Mouse (Mus musculus): Measurements from ENCODE around the gene Zbtb40. TPM values are rescaled to one million over a fixed set of nuclear protein-coding genes. Genes with fewer than 3 reads are reported as not detected.

The Zbtb40 gene
- polyA plus RNA-seq, 1 experiment from 2014 or later: 5.0 TPM

- no peaks in the 10 kb centered on the region for H3K4me1 ChIP-seq
- H3K4me3 ChIP-seq: no peak overlapping the region
- no peak overlapping the region for H3K27ac ChIP-seq
- H3K9ac ChIP-seq: no peak overlapping the region
- peaks cover 73% of the 10 kb centered on the region for H3K36me3 ChIP-seq
- 73% methylated on average over 7 of the region's 7 CpGs for WGBS
- no peak for ATAC-seq (ENCODE audit: low FRiP score, low read depth)
- no peaks in the 10 kb centered on the region for H3K9me3 ChIP-seq
- no peak overlapping the region for H3K4me2 ChIP-seq (replicated peaks)
- no peaks in the 10 kb centered on the region for H3K27me3 ChIP-seq
Measured at GRCm38 (mm10) chr4:136998371-136998770, 50.2 kb downstream of the Zbtb40 start.

DNA sequence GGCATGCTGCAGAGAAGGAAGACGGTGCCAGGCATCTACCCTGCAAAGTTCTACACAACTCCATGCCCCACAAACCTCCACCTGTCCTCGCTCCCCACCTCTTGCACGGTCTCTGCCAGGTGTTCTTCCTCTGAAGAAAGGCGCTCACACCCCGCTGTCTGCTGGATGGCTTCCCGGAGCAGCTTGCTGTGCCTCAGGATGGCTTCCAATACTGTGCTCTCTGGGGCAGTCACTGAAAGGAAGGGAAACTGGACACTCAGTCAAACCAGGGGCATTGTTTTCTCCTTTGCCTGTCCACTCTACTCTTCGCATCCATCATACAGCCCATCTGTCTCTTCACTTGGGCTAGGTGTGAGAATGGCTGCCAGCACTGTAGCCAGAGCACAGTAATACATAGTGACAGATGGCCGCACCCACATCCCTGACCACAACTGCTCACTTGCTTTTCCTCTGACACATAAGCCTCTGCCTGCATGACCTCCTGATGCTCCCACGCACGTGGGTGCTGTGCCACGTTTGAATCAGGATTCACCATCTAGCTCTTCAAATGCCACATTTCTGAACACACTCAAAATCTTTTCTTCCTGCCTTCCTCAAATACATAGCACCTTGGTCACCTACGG is 50.8 kb downstream of the Zbtb40 start:
- Histone ChIP-seq H3K4me3 (no peak overlapping the region), H3K9me3 (no peaks in the 10 kb centered on the region), H3K27me3 (no peaks in the 10 kb centered on the region), H3K9ac (no peak overlapping the region), H3K4me1 (no peaks in the 10 kb centered on the region), H3K4me2 (replicated peaks) (no peak overlapping the region), H3K27ac (no peak overlapping the region), H3K36me3 (peaks cover 76% of the 10 kb centered on the region)
- 94% methylated on average over 12 of the region's 12 CpGs for WGBS
- ATAC-seq (ENCODE audit: low FRiP score, low read depth): no peak

DNA sequence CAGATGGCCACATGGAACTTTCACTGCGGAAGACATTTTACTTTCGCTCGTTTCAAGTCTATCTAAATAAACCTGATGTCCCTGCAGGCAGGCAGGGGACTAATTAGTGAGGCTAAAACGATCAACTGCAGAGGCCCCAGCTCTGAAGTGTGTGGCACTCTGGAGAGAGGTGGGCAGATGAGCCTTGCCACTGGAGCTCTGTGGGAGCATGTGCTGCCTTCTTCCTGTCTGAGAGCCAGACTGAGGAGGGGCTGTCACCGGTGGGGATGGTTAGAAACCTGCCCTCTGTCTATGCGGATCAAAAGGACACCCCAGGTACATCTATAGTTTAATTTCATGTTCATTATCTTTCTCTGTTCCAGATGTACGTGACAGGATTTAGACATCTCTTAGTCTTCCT is 51.7 kb downstream of the Zbtb40 start:
- Histone ChIP-seq H3K4me3 (no peak overlapping the region), H3K9me3 (no peaks in the 10 kb centered on the region), H3K4me1 (no peaks in the 10 kb centered on the region), H3K4me2 (replicated peaks) (no peak overlapping the region), H3K27me3 (no peaks in the 10 kb centered on the region), H3K27ac (no peak overlapping the region), H3K36me3 (peaks cover 84% of the 10 kb centered on the region), H3K9ac (no peak overlapping the region)
- ATAC-seq (ENCODE audit: low FRiP score, low read depth): no peak
- 61% methylated on average over 7 of the region's 7 CpGs for WGBS

GRCm38 (mm10) chr4:136995361-136995760 is 53.2 kb downstream of the Zbtb40 start:
- no peaks in the 10 kb centered on the region for H3K27me3 ChIP-seq
- H3K27ac ChIP-seq: no peak overlapping the region
- peaks cover 90% of the 10 kb centered on the region for H3K36me3 ChIP-seq
- no peak overlapping the region for H3K9ac ChIP-seq
- no peaks in the 10 kb centered on the region for H3K9me3 ChIP-seq
- H3K4me1 ChIP-seq: no peaks in the 10 kb centered on the region
- WGBS: 93% methylated on average over 14 of the region's 14 CpGs
- ATAC-seq (ENCODE audit: low FRiP score, low read depth): no peak
- no peak overlapping the region for H3K4me3 ChIP-seq
- H3K4me2 ChIP-seq (replicated peaks): no peak overlapping the region

DNA sequence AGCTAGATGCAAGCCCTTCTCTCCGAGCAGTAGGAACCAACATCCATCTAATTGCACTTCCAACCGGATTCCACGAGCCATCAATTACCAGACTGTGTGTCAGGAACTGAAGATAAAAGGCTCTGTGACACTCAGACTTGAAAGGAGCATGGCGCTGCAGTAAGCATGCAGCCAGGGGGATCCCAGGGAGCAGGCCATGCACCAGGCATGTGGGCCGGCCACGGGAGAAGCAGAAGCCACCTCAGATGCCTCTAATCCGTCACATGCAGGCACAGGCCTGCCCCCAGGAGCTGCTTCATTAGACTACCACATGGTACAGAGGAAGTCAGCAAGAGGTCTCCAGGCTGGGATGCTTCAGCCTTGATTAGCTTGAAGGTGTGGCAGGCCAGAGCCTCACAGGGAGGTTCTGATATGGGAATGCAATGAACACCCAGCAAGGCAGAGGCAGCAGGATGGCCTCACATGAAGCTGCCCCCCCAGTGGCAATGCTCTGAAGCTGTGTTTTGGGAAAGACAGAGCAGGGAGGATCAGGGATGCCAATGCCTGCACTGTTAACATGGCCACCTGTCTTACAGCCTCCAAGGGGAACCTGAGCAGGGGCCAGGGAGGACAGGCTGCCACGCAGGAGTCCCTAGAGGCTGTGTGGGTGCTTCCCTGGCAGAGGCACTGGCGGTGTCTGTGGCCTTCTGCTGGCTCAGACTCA is 66.5 kb downstream of the Zbtb40 start:
- Histone ChIP-seq H3K9ac (no peak overlapping the region), H3K27me3 (peaks cover 14% of the 10 kb centered on the region), H3K4me2 (replicated peaks) (no peak overlapping the region), H3K4me1 (0 out of 2 replicates have a peak, but pooled peaks cover 3% of the 10 kb centered on the region), H3K9me3 (no peaks in the 10 kb centered on the region), H3K36me3 (peaks cover 31% of the 10 kb centered on the region), H3K27ac (no peak overlapping the region), H3K4me3 (no peak overlapping the region)
- WGBS: 34% methylated on average over 9 of the region's 9 CpGs
- ATAC-seq (ENCODE audit: low FRiP score, low read depth): no peak

DNA sequence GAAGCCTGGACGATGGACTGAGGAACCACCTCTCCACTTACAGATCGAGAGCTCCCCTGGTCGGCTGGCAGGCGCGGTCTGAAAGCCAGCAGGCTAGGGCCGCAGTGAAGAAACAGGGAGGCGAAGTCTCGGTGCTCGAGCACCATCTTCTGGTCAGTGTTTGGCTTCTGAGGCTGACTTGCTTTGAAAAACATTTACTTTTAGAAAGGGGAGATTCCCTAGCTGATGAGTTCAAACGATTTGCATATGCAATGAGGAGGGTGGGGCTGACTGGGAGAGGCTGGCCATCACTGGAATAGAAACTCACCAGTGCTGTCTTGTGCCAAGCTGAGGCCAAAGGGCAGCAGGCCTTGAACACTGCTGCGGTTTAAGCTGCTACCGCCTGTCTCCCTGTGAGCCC is 67.3 kb downstream of the Zbtb40 start:
- no peak overlapping the region for H3K4me3 ChIP-seq
- H3K9me3 ChIP-seq: no peaks in the 10 kb centered on the region
- 0 out of 2 replicates have a peak, but pooled peaks cover 3% of the 10 kb centered on the region for H3K4me1 ChIP-seq
- no peak overlapping the region for H3K4me2 ChIP-seq (replicated peaks)
- peaks cover 23% of the 10 kb centered on the region for H3K36me3 ChIP-seq
- peaks cover 18% of the 10 kb centered on the region for H3K27me3 ChIP-seq
- WGBS: 6% methylated on average over 12 of the region's 12 CpGs
- H3K27ac ChIP-seq: no peak overlapping the region
- no peak overlapping the region for H3K9ac ChIP-seq
- ATAC-seq (ENCODE audit: low FRiP score, low read depth): 0 out of 2 replicates have a peak, but pooled peaks have one; percentile 19

DNA sequence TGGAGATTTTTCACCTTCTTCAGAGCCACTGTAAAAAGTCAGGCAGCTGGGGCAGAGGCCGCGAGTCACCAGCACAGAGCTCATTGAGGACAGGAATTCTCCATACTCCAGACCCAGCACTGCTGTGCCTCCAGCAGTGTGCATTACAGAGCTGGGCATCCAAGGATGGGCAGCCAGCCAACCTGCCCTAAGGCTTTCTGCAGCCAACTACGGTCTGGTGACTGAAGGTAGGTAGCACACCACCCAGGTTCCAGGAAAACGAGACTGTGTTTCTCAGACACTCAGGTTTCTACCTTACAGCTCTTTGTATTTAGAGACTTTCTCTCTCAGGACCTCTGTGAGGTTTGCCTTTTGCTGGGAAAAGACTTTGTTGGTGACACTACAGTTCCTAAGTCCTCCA is 67.7 kb downstream of the Zbtb40 start:
- H3K4me2 ChIP-seq (replicated peaks): no peak overlapping the region
- H3K4me1 ChIP-seq: 0 out of 2 replicates have a peak, but pooled peaks cover 3% of the 10 kb centered on the region
- ATAC-seq (ENCODE audit: low FRiP score, low read depth): no peak
- no peak overlapping the region; the same call in 1 of the 2 replicates for H3K9ac ChIP-seq
- H3K27ac ChIP-seq: no peak overlapping the region
- peaks cover 18% of the 10 kb centered on the region for H3K27me3 ChIP-seq
- H3K36me3 ChIP-seq: peaks cover 19% of the 10 kb centered on the region
- WGBS: 55% methylated on average over 4 of the region's 4 CpGs
- no peak overlapping the region for H3K4me3 ChIP-seq
- no peaks in the 10 kb centered on the region for H3K9me3 ChIP-seq

DNA sequence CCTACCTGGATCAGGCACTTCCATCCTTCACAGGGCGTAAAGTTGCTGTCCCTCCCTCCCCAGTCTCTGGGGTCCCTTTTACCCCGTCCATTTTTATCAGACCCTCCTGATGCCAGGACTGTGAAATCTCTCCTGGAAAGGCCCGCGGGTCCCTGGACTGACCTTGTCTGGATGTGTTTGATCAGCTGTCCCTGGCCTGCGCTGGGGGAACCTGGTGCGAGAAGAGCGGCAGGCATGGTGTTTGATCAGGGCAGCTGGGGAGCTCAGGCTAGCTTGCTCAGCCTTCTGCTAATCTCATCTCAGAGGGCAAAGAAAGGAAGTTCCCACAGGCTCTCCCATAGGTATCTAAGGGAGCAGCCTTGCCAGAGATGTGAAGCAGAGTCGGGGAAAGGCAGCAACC is 71.4 kb downstream of the Zbtb40 start:
- H3K9me3 ChIP-seq: no peaks in the 10 kb centered on the region
- H3K4me3 ChIP-seq: no peak overlapping the region
- H3K4me1 ChIP-seq: 0 out of 2 replicates have a peak, but pooled peaks cover 3% of the 10 kb centered on the region
- H3K36me3 ChIP-seq: no peaks in the 10 kb centered on the region
- peaks cover 44% of the 10 kb centered on the region for H3K27me3 ChIP-seq
- ATAC-seq (ENCODE audit: low FRiP score, low read depth): no peak
- no peak overlapping the region for H3K27ac ChIP-seq
- no peak overlapping the region for H3K9ac ChIP-seq
- 56% methylated on average over 8 of the region's 8 CpGs for WGBS
- H3K4me2 ChIP-seq (replicated peaks): no peak overlapping the region

GRCm38 (mm10) chr4:136970939-136971338 is 77.7 kb downstream of the Zbtb40 start:
- no peaks in the 10 kb centered on the region for H3K36me3 ChIP-seq
- WGBS: 5% methylated on average over 6 of the region's 6 CpGs
- H3K9me3 ChIP-seq: no peaks in the 10 kb centered on the region
- no peak overlapping the region for H3K4me3 ChIP-seq
- H3K4me2 ChIP-seq (replicated peaks): no peak overlapping the region
- H3K27ac ChIP-seq: no peak overlapping the region
- H3K27me3 ChIP-seq: peaks cover 88% of the 10 kb centered on the region
- peaks cover 9% of the 10 kb centered on the region for H3K4me1 ChIP-seq
- H3K9ac ChIP-seq: no peak overlapping the region
- no peak for ATAC-seq (ENCODE audit: low FRiP score, low read depth)

- Histone ChIP-seq H3K36me3 (no peaks in the 10 kb centered on the region), H3K4me2 (replicated peaks) (no peak overlapping the region), H3K9ac (no peak overlapping the region), H3K4me3 (no peak overlapping the region), H3K27me3 (peaks cover 97% of the 10 kb centered on the region), H3K27ac (no peak overlapping the region), H3K4me1 (peaks cover 20% of the 10 kb centered on the region), H3K9me3 (no peaks in the 10 kb centered on the region)
- 33% methylated on average over 16 of the region's 16 CpGs for WGBS
- no peak for ATAC-seq (ENCODE audit: low FRiP score, low read depth)
Measured at GRCm38 (mm10) chr4:136969503-136970276, 78.9 kb downstream of the Zbtb40 start.

- H3K9ac ChIP-seq: no peak overlapping the region
- H3K27ac ChIP-seq: no peak overlapping the region
- H3K4me3 ChIP-seq: no peak overlapping the region
- 37% methylated on average over 8 of the region's 8 CpGs for WGBS
- peaks cover 97% of the 10 kb centered on the region for H3K27me3 ChIP-seq
- peaks cover 24% of the 10 kb centered on the region for H3K4me1 ChIP-seq
- H3K4me2 ChIP-seq (replicated peaks): no peak overlapping the region
- no peak for ATAC-seq (ENCODE audit: low FRiP score, low read depth)
- H3K9me3 ChIP-seq: no peaks in the 10 kb centered on the region
- H3K36me3 ChIP-seq: no peaks in the 10 kb centered on the region
Measured at GRCm38 (mm10) chr4:136969096-136969495, 79.5 kb downstream of the Zbtb40 start.

DNA sequence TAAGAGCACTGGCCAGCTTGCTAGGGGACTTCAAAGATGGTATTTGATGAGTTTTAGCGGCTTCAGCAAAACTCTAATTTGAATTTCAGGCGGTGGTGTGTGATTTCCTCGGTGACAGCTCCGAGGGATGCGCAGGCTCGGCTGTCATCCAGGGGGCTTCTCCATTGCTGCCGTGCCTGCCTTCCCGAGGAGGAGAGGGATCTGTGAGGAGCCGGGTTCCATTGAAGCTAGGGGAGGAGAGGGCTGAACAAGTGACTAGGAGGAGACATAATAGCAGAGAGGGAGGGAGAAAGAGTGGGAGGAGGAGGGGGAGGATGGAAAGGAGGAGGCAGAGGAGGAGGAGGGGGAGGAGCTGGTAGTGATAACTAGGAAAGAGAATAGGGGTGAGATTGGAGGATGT is 81.1 kb downstream of the Zbtb40 start:
- H3K27ac ChIP-seq: no peak overlapping the region
- no peak for ATAC-seq (ENCODE audit: low FRiP score, low read depth)
- no peak overlapping the region for H3K9ac ChIP-seq
- H3K4me2 ChIP-seq (replicated peaks): no peak overlapping the region
- no peaks in the 10 kb centered on the region for H3K9me3 ChIP-seq
- 25% methylated on average over 9 of the region's 9 CpGs for WGBS
- peaks cover 94% of the 10 kb centered on the region for H3K27me3 ChIP-seq
- H3K4me1 ChIP-seq: peaks cover 24% of the 10 kb centered on the region
- H3K4me3 ChIP-seq: no peak overlapping the region
- no peaks in the 10 kb centered on the region for H3K36me3 ChIP-seq

Measured in limb, embryonic 13.5 days (tissue).